Mouse (Mus musculus): ENCODE results near the gene Akr1b7.
"Not testable (repeated sequence)": the region's sequence is repeated elsewhere in the genome, so short reads cannot be mapped to it uniquely, and the experiment has no call there.

Akr1b7 gene

DNA sequence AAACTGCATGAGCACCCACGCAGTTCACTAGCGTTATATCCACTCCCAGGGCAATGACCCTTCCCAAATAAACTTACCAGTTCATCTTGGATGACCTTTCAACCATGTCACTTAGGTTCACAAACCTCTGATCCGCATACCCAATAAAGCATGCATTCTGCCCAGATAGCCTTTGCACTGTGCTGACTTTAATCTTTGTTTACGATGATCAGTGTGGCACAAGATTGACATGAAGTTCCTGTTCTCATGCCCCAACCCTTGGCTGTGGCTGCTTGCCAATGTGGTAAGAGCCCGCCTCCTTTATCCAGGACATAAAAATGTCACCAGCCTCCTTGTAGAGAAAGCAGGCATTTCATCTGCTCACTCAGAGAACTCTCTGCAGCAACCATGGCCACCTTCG, at the start of gene Akr1b7:
Gene Akr1b7 (plus strand): TSS at position 312 of the 400 bp plus-strand sequence.
- DNase-seq (ENCODE audit: low read depth, low spot score): no peak

DNA sequence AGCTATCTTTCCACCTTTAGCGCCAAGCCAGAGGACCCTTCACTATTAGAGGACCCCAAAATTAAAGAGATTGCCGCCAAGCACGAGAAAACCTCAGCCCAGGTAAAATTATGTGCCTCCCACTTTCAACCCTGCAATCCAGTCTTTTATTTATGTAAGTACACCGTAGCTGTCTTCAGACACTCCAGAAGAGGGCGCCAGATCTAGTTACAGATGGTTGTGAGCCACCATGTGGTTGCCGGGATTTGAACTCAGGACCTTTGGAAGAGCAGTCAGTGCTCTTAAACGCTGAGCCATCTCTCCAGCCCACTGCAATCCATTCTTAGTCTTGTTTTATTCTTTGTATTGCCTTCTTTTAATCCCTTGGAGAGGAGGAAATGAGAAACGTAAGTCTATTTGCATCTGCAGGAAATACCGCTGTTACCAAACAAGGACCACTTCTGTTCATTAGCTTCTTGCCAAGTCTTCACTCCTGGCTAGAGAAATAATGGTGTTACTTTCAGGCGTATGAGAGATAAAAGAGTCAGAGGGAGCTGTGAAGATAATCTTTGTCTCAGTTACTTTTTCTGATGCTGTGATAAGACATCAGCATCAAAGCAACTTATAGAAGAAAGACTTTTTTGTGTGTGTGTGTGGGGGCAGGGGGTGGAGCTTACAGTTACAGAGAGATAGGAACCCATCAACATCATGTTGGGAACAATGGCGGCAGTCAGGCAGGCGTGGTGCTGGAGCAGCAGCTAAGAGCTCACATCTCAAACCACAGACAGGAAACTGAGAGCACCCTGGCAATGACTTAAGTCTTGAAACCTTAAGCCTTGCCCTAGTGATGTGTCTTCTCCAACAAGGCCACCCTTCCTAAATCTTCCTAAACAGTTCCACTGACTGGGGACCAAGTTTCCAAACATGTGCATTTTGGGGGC, 47.7 kb upstream of the Akr1b7 start:
- DNase-seq (ENCODE audit: low read depth, low spot score): no peak

DNA sequence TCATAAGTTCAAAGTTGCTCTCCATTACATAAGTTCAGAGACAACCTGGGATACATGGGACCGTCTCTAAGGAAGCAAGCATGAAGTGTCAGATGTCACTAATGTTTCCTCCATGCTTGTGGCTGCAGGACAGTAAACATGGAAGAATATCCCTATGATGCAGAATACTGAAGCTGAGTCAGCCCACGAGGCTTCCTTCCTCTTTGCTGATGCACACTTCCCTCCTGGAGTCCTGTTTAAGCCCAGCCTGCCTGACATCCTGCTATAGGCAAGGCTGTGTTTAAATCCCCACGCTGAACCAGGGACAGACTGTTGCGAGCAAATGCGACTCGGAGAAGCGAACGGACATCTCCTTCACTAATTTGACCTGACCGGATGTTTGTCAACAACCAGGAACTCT, 44.1 kb upstream of the Akr1b7 start:
- DNase-seq (ENCODE audit: low read depth, low spot score): no peak

DNA sequence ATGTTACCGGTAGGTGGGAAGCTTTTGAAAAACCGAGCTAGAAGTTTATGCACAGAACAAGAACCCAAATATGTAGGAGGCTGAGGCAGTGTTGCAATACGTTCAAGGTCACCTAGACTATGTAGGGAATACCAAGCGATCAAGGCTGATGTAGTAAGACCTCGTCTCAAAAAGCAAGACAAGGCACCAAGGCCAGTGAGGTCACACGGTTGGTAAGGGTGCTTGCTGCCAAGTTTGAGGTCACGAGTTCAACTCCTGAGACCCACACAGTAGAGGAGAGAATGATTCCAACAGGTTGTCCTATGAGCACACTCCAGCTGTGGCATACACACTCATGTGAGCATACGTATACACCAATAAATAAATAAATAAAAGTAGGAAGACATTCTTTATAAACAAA, 42.1 kb upstream of the Akr1b7 start:
- no peak for DNase-seq (ENCODE audit: low read depth, low spot score)

DNA sequence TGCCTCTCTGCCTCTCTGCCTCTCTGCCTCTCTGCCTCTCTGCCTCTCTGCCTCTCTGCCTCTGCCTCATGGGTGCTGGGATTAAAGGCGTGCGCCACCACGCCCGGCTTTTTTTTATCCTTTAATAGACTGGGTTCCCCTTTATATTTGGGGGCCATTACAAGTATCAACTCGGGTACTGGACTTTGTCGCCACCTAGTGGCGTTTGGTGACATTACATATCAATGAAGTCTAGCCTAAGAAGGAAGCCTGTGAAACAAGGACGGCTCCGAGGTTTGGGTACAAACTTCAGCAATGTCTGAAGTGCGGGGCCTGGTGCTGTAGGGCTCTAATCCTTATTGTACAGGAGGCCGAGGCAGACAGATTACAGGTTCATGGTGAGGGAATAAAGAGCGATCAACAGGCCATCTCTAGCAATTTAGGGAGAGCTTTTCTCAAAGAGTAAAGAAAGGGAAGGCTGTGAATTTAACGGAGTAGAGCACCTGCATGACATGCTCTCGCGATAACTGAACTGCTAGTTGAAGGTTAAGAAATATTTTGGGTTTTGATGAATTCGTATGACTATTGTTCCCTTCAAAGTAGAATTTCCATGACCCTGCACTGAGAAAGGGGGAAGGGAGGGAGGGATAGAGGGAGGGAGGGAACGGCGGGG, 40.3 kb upstream of the Akr1b7 start:
- peak; percentile 37 for DNase-seq (ENCODE audit: low read depth, low spot score)

DNA sequence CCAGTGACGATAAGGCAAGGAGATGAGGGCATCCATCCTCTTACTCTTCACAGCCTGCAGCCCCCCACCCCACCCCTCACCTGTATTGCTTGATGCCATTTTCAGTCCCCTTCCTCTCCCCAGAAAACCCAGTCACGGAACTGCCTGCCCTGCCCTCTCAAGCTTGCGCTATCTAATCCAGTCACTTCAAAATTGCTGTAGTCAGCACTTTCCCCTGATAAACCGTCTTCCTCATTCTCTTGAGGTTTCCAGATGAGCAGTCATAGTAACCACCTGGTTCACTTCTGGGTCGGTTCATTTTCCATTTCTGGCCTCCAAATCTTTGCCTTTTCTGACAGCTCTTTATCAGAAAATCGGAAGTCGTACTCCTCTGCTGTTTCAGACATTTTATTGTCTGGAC, 38.3 kb upstream of the Akr1b7 start:
- no peak for DNase-seq (ENCODE audit: low read depth, low spot score)

DNA sequence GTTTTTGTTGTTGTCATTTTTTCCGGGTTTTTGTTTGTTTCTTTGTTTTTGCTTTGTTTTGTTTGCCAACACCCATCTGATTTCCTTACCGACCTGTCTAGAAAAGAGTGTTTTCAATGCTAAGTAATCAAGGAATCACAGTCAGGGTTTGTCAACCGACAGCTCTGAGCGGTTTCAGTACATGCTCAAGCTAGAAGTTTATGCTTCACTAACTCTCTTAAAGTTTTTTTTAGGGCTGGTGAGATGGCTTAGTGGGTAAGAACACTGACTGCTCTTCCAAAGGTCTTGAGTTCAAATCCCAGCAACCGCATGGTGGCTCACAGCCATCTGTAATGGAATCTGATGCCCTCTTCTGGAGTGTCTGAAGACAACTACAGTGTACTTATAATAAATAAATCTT, 36.2 kb upstream of the Akr1b7 start:
- not testable (repeated sequence) for DNase-seq (ENCODE audit: low read depth, low spot score)

DNA sequence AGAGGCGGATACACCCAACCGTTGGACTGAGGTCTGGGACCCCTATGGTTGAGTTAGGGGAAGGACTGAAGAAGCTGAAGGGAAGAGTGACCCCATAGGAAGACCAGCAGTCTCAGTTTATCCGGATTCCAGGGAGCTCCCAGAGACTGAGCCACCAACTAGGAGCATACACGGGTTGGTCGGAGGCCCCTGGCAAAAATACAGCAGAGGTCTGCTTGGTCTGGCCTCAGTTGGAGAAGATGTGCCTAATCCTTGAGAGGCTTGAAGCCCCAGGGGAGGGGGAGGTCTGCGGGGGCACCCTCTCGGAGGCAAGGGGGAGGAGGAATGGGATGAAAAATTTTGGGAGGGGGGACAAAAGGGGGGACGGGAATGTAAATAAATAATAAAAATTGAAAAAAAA, 28.7 kb upstream of the Akr1b7 start:
- DNase-seq (ENCODE audit: low read depth, low spot score): no peak

DNA sequence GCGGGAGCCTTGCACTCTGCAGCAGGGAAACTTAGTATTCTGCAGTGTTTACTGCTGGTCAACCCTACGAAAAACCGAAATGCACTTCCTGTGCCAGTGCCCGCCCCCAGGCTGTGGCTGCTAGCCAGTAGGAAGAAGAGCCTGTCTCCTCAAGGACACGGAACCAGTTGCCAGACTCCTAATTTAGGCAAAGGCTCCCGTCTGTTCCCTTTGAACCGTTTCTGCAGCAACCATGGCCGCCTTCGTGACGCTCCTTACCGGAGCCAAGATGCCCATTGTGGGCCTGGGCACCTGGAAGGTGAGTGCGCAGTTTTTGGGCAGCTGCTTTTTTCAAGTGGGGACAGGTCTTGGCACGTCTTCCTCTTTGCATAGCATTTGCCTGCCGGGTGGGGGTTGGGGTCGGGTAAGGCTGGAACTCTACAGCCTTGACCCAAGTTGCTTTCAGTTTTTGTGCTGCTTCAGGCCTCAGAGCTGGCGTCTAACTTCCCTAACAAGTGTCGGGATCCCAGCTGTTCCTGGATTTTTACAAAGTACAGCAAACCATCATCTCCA, 27.9 kb upstream of the Akr1b7 start, which contains the start of gene Akr1b10:
Gene Akr1b10 (plus strand): TSS at position 109 of the 552 bp plus-strand sequence.
- DNase-seq (ENCODE audit: low read depth, low spot score): peak; percentile 20

DNA sequence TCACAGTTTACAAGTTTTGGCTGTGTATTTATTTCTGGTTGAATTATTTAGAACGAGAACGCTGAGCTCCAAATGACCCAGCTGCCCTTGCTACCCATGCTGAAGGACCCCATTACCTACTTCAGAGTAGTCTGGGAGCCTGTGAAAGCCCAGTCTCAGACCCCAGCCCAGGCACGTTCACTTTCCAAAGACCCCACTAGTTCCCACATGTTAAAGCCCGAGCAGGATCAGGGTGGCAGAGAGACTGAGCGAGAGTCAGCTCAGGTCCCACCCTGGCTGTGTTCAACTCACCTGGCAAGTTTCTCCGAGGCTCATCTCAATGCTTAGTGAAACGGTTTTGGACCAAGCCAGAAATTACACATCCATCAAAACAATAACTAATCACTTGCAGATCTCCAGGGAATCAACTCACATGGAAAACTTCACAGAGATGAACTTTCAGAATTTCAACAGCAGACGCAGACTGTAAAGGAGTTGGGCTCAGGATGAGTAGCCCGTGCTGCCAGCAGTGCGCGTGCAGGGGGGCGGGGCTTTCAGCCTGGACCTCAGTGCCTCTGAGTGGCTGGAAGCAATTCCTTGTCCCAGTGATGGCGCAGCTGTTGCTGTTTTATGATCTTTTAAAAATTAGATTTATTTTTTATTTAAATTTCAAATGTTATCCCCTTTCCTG, 27.3 kb upstream of the Akr1b7 start:
- no peak for DNase-seq (ENCODE audit: low read depth, low spot score)

DNA sequence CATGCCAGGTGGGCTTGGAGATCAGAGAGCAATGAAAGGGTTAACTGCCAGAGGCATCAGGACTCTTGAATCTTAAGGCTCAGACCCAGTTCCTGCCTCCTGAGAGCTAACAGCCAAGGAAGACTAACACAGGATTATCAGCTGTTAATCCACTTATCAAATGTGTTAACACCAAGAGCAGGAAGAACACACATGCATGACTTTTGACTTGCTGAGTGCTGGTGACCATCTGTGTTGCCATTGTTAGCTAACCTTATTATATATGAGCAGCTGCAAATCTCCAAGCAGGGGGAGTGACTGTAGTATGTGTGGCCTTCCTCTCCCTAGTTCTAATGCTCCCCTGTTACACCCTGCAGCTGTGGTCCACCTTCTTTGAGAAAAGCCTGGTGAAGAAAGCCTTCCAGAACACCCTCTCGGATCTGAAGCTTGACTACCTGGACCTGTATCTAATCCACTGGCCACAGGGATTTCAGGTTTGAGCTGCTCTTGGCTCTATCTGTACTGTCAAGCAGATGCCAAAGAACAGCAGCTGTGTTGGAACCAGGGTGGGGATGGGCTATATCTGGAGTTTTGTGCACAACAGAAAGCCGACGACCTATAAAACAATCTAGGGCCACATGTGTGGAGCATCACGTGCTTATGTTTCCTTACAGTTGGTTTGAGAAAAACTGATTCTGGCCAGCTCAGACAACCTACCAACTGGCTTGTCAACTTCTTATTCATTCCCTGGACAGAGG, 23.5 kb upstream of the Akr1b7 start:
- no peak for DNase-seq (ENCODE audit: low read depth, low spot score)

DNA sequence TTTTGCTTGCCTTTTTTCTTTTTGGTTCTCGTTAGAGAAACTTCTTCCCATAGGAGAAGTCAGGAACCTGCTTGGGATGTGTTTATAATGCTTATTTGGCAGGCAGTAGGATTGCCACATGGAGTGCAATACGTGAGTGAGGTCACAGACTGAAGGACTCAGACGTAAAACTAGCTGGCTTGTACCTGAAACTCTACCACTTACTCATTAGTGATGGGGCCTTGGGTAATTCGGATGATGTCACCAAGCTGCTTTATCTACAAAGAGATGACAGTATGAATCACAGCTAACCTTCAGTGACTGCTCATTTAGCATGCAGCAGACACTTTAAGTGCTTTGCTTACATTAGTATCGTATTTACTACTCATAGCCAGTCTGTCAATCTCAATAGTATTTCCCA, 16.2 kb upstream of the Akr1b7 start:
- no peak for DNase-seq (ENCODE audit: low read depth, low spot score)

DNA sequence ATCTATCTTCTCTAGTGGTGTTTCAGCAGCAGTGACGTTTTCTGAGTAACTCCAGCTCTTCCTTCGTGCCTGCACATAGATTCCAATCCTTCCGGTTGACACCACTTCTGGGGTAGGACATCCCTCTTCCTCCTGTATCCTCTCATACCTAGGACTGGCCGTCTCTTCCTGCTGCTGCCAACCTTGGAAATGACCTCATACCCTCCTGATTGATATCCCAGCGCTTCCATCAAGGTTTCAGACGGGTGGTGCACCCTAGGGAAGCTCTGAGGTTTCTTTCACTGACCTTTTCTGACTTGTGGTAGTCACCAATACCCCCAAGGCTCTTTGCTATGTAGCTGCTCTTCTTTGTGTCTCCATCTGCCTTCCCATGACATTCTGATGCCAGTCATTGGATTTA, 13.7 kb upstream of the Akr1b7 start:
- DNase-seq (ENCODE audit: low read depth, low spot score): no peak

DNA sequence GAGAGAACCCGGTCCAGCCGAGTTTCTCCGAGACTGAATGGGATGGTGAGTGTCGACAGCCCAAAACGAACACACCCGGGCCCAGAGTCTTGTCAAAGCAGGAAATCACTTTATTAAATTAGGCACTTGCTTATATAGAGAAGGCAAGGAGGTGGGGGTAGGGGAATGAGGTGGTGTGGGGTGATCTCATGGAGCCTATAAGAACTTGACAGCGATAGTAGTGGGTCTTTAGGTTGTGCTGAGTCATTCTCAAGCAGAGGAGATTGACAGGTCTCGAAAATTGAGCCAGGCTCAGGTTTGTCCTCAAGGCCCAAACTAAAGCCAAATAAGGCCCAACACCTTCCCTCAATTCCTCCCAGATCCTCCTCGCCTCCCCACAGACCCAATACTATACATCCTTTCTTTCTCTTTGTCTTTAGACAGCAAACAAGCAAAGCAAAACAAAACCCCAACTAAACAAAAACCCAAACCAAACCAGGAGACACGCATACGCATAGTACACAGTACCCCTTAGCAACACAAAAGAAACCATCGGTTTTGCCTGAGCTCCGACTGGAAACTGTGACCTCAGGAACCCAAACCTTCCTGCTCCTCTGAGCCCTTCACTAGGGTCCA, 12.4 kb upstream of the Akr1b7 start:
- no peak for DNase-seq (ENCODE audit: low read depth, low spot score)

DNA sequence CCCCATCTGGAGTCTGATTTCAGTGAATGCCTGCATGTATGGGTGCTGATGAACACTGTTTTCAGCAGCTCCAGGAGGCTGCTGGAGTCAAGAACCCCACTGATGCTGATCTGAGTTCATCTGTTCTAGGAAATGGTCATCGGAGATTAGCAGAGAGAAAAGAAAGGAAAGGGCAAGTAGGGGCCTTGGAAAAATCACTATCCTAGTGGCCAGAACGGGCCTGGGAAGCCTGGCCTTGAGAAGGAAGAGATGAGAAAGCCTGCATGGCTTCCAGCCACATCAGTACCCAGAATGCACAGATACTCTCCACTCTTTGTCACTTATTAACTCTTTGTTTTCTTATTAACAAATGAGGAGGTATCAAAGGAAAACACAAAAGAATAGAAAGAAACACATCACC, 11.4 kb upstream of the Akr1b7 start:
- DNase-seq (ENCODE audit: low read depth, low spot score): no peak

DNA sequence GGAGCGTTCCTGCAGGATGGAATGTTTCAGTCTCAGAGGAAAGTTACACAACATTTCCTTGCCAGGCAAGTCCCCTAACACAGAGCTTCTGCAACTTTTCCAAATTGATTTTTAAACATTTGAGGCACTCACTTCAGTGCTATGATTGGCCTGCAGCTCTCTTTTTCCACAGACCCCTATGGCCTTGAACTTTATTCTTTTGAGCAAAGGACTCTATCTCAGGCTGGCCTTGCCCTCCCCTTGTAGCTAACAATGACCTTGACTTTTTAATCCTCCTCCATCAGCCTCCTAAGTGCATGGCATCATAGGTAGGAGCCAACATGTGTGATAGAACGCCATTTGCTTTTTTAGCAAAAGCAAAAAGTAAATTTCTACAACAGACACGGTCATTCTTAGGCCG, 5.4 kb upstream of the Akr1b7 start:
- no peak for DNase-seq (ENCODE audit: low read depth, low spot score)

DNA sequence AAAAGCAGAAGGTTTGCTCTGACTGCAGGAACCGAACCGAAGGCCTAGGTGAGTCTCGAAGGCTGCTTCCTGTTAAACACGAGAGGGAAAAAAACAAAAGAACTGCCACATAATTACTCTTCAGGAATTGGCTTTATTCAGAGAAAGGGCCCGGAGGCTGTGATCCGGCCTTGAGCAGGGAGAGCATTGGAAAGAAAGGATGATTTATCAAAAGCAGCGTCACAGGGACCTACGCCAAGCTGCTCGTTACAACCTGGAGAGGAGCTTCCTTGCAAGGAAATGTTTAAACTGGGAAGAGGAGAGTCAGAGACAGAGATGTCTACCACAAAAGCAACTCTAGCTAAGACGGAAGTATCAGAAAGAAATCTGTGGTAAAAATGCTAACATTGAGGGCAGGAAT, 4.7 kb upstream of the Akr1b7 start:
- DNase-seq (ENCODE audit: low read depth, low spot score): no peak

DNA sequence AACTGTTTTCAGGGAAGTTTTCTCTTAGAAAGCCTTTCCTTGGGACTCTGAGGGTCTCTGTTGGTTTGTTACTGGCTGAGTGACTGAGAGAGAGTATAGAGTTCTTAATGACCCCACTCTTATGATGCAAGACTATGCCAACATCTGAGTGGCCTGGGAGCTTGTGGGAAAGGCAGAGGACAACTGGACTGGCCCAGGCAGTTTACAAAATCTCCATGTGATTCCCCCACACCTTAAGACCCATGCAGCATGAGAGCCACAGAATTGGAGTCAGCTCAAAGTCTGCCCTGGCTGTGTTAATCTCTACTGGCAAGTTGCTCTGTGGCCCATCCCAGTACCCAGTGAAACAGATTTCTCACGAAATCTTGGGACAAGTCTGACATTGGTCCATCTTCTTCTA, 554 bp downstream of the Akr1b7 start:
- DNase-seq (ENCODE audit: low read depth, low spot score): no peak

DNA sequence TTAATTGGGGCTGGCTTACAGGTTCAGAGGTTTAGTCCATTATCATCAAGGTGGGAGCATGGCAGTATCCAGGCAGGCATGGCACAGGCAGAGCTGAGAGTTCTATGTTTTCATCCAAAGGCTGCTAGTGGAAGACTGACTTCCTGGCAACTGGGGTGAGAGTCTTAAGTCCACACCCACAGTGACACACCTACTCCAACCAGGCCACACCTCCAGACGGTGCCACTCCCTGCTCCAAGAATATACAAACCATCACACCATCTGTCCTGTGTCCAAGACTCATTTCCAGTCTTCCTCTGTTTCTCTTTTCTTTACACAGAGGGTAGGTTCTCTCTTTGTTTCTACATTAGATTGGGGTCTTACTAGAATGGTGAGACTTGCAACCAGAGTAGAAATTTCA, 1.3 kb downstream of the Akr1b7 start:
- DNase-seq (ENCODE audit: low read depth, low spot score): not testable (repeated sequence)

DNA sequence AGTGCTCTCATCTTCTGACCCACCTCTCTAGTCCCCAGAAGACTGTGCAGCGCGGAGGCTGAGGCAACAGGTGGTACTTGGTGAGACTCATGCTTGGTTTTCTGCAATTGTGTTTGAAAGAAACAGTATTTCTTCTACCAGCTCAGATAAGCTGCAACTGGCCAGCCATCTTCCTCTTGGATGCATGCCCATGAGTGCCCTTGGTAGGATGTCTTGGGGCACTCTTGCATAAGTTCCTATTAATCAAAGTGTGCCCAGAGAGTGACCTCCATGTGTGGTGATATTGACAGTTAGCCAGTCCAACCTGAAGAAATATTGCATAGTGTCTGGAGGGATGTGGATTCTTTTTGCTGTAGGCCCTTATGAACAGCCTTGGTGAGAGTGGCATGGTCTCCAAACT, 4.4 kb downstream of the Akr1b7 start:
- DNase-seq (ENCODE audit: low read depth, low spot score): no peak

DNA sequence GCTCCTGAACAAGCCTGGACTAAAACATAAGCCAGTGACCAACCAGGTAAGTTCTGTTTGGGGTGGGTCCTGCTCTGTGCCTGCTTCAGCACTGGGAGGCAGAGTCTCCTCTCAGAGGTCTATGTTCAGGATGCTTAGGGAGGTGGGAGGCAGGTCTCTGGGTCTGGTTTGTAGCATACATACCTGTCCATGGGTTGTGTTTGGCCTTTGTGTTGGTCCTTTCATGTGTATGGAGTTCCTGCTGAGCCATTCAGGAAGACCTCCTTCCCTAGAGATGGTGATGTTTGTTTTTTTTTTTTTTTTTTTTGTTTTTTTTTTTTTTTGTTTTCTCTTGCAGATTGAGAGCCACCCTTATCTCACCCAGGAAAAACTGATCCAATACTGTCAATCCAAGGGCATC, 6.9 kb downstream of the Akr1b7 start:
- DNase-seq (ENCODE audit: low read depth, low spot score): no peak

All from brain, embryonic 18.5 days (tissue).